Mouse (Mus musculus) kidney, postnatal 25 days (tissue): Measurements from ENCODE around the gene Cntn6.

ENCODE experiments used
- DNase-seq, 2 experiments: peaks; one replicate each; pipeline ENCODE4 v3.0.0; 2021; ENCODE audit warnings: mixed read lengths in 2 of 2

The Cntn6 gene

DNA sequence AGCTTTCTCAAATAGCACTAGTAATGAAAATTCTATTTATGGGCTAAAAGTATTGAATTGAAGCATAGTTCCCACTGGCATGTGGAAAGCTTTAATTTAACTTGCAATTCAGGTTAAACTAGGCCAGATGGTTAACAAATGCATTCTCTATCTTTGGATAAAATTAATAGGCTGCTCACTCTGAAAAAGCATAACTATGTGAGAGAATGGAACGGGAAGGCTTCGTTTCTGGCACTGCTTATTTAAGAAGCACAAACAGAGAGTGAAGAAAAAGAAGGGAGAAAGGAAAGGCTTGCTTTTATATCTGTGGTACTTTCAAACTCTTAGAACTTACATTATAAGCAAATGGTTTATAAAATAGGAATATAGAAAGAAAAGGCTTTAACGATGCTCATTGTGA lies 268.6 kb downstream of the Cntn6 start:
- DNase-seq: no peak

DNA sequence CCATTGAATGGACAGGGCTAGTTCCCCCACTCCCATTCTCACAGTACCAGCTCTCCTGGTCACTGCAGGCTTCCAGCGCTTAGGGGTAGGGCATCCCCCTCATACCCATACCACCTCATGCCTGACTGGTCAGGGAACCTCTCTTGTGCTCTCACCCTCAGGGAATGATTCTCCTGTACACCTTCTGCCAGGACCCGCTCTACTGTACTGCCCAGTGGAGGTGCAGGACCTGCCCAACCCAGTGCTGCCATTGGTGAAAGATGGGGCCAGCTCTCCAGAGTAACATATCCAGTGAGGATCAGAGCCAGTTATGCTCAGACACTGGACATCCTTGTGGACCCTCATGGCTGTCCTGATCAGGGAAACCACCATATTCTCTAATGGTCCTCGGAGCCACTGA lies 291.3 kb downstream of the Cntn6 start:
- no peak for DNase-seq

DNA sequence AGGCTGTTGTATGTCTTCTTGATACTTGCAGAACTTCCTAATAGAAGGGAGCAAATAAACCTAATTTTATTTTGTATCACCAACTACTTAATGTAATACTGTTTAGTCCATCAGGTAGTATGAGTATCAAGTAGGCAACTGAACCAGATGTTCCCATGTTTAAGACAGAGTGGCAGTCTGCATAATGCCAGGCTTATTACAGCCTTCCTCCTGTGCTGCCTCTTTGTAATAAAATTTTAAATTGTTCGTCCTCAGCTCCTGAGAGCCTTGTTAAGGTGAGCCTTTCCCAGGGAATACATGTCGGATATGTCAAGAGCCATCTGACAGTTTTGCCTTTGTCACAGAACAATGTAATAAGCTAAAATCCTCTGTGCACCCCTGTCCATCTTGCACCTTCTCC lies 294.9 kb downstream of the Cntn6 start:
- no peak for DNase-seq

- no peak for DNase-seq
Measured at GRCm38 (mm10) chr6:104808526-104808925, 315.9 kb downstream of the Cntn6 start.

GRCm38 (mm10) chr6:104815610-104816009 lies 323.0 kb downstream of the Cntn6 start:
- DNase-seq: no peak

- no peak for DNase-seq
Measured at GRCm38 (mm10) chr6:104879711-104880110, 387.1 kb downstream of the Cntn6 start.

- DNase-seq: no peak
Measured at GRCm38 (mm10) chr6:104884021-104884420, 391.4 kb downstream of the Cntn6 start.

- no peak for DNase-seq
Measured at GRCm38 (mm10) chr6:104885829-104886228, 393.2 kb downstream of the Cntn6 start.

DNA sequence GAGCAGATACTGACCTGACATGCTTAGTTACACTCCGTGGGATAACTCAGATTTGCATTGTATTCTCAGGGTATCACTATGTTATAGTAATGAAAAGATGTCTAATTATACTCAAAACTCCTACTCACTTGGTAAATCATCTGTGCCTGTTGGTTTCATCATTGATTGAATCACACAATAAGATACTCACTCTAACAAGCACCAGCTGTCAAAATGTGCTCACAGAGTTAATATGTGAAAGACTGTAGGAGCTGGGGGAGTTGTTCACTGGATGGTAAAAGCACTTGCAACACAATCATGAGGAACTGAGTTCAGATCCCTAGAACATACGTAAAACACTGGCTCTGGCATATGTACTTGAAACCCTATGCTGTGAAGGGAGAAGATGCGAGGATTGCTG lies 398.5 kb downstream of the Cntn6 start:
- DNase-seq: no peak
